Mouse (Mus musculus) left cerebral cortex, adult 18-20 months (tissue): ENCODE measurements around the gene Daw1. TPM values are rescaled to one million over a fixed set of nuclear protein-coding genes. Genes with fewer than 3 reads are reported as not detected.

Experiments used
- DNase-seq, 2 experiments: peaks; one replicate each; pipeline ENCODE4 v3.0.0; 2021 to 2022; ENCODE audit warnings: low spot score in 2 of 2, mixed read lengths in 1 of 2
- long read RNA-seq, 2 experiments: library from polyadenylated mRNA; stranded (forward); transcript quantifications; one replicate each; pipeline ENCODE4 v2.0.0; 2021
- total RNA-seq, 2 experiments: library from RNA; stranded (reverse); gene quantifications; 2 replicates each; pipeline ENCODE4 v1.2.3; 2021

Gene Daw1
- total RNA-seq = under 1 TPM; 0.26 to 0.28 TPM
- long read RNA-seq, experiment 1, partial matches to known transcripts = 0 of 1 reads
- long read RNA-seq, experiment 1, other reads (novel, unspliced or antisense) = 0 of 1 reads
- long read RNA-seq, experiment 2 = 0 reads

DNA sequence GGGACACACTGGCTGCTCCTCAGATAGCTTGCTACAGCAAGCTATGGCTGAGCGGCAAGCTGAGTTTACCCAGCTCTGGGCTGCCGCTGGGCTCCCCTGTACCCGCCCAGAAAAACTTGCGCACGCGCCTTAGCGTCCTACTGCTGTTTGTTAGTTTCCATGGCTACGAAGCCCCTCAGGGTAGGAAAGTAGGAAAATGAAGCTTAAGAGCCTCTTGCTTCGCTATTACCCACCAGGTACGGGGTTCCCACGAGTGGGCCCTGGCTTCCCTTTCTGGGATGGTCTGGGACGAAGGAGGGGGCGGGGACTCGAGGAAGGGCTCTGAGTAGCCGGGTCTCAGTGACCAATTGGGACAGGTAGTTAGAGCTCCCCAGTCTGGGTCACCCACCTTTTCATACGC is at the start of gene Daw1:
Daw1 (plus strand) TSS at position 150 of the 400 bp plus-strand sequence.
- DNase-seq = peak; percentile 54 to 66

DNA sequence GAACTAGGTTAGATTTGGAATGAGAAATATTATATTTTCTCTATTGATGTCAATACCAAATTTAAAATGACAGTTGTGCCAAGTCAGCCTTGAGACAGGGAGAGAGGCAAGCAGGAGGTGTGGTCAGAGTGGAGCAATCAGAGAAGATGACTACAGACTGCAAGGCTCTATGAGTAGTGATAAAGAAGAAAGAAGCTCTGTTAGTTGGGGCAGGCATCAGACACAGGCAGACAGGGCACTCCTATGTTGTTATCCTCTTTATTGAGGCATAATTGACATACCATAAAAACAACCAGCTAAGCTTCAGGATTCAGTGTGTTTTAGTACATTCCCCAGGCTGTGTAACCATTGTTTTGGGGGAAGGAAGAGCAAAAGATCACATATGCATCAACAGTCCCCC is 48.6 kb upstream of the Daw1 start:
- DNase-seq = no peak

DNA sequence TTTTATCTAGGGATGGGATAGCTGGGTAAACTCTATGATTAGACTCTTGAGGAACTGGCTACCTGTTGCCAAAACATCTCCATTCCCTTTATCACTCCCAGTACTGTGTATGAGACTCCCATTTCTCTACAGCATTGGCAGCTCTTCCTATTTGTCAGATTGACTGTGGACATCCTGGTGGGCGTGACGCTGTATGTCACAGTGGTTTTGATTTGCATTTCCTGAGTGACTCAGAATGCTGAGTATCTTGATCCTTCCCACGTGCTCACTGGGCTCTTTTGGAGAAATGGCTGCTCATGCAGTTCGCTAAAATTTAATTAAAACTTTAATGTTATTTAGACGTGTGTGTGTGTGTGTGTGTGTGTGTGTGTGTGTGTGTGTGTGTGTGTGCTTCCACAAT is 47.8 kb upstream of the Daw1 start:
- no peak for DNase-seq

DNA sequence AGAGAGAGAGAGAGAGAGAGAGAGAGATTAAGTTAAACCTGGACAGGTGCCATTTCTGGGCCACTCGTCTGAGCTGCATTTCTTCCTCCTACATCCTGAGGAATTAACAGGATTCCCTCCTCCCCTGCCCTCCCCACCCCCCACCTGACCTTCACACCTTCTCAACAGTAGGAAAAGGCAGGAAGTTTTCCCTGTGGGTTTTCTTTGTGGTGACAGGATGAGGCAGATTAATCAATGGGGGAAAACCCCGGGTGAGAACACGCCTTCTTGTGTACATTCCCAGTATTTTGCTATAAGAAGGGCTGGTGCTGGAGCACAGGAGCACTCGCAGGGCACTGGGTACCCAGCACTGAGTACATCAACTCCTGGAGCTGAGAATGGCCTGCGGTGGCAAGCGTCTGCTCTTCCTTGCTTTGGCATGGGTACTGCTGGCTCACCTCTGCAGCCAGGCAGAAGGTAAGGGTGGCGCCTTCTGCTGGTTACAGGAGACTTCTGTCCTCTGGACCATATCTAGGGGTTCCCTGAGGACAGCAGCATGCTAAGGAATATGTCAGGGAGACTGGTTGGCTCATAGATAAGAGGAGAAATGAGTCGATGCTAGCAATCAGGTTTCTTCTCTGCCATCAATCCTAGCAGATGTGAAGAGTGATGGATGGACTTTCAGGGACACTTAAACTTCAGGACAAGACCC is 43.0 kb upstream of the Daw1 start, which contains the start of gene Ccl20:
Ccl20 (plus strand) TSS at position 320 of the 691 bp plus-strand sequence.
- DNase-seq = no peak

DNA sequence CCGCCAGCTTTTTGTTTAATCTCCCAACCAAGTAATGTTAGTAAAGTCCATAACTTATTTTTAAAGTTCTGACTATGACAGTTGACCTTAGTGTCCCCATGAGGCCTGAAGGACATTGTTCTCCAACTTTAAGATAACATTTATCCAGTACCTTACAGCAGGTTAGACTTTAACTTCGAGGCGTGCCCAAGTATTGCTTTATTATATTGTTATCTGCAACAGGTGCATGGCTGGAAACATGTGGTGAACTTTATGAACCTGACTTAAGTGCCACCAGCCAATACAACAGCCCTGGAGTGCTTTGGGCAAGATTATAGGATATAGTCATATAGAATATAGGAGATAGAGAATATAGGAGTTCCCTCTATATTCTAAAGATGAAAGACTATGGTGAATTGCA is 42.3 kb upstream of the Daw1 start:
- DNase-seq = no peak

DNA sequence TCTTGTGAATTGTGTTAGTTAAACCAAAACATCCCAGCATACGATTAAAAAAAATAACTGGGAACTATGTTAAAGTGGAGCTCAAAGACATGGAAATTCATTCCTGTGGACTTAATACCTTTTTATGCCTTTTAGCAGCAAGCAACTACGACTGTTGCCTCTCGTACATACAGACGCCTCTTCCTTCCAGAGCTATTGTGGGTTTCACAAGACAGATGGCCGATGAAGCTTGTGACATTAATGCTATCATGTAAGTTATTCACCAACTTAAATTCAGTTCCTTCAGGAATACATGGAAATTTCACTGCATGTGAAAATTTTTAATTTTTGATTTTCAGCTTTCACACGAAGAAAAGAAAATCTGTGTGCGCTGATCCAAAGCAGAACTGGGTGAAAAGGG is 41.9 kb upstream of the Daw1 start:
- DNase-seq = peak; percentile 29 to 37

DNA sequence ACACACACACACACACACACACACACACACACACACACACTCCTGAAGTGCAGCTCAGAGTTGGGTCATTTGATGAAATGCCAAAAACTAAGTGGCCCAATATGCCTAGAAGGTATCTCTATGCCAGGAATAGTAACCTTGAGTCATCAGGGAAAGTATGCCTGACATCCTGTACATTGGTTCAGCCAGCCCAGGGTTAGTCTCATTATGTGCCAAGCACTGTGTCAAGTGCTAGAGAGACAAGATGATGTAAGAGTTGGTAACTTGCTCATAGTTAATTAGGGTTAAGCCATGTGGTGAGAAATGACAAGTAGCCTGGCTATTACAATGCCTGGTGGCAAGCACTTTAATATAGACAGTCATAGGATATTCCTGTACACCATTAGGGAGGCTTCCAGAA is 39.6 kb upstream of the Daw1 start:
- no peak for DNase-seq

DNA sequence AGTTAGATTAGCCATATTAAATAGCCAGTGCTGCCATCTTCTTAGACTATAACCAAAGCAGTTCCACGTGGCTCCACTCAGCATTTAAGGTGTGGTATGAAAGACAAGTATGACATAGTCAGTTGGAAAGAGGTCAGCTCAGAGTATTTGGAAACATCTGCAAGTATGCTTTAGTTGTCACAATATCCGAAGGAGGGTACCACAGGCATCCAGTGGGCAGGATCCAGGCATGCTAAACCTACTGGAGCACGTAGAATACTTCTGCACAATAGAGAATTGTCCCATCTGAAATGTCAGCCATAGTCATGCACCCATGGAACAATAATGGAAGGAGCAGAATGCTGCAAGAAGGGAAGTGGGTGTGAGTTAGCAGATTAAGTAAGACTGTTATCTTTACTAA is 39.2 kb upstream of the Daw1 start:
- DNase-seq = no peak

DNA sequence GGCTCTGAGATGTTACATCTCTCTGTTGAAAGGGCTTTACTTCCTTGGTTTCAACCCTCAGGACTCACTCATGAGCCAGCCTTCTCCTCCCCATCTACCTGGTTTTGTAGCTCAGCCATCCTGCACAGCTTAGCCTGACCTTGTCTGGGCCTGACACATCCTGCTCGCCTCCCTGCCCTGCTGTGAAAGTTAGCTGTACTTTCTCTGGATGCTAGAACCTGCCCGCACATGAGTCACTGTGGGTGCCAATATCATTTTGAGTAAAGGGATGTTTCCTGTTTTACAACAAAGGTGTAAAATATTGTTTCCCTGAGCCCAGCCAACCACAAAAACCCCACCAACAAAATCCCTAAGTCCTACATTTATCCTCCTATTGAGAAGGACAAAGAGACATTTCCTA is 36.4 kb upstream of the Daw1 start:
- no peak for DNase-seq

DNA sequence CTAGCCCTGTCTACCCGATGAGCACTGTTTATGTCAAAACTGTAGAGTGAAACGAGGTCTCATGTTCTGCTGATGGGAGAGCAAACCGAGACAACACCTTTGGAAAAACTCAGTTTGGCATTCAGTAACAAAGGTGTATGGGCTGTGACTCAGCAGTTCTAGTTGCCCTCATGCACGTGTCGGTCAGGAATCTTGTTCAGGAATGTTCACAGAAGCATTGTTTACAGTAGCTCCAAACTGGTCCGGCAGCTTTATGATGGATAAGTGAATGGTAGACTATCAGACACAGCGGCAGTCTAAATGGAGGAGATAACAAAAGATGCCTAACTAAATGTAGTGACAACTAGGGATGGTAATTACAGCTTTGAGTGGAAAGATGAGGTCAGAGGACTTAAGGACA is 23.7 kb upstream of the Daw1 start:
- DNase-seq = no peak

DNA sequence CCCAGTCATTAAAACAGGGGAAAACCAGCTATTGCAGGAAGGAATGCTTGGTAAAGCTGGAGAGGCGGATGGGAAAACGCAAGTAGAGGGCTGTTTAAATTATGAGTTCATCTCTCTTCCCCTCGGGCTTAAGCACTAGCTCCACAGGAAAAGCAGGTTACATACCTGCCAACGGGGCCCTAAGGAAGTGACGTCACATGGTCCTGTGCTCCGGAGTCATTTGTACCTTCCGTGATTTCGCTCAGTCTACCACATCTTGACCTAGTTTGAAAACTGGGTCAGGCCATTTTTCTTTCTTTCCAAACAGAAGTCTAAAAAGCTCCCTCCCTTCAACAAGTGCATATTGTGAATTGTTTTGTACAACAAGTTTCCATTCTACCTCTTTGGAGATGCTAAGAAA is 21.7 kb upstream of the Daw1 start:
- DNase-seq = no peak

DNA sequence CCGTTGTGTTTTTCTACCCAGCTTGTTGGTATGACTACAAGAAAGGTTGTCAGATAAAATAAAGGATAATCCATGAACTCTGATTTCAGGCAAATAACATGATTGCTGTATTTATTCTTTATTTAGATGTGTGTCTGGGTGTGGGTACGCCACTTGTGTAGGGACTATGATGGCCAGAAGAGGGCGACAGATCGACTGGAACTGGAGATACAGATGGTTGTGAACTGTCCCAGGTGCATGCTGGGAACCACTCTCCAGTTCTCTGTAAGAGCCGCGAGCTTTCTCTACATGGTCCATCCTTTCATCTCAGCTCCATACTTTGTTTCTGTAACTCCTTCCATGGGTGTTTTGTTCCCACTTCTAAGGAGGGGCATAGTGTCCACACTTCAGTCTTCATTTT is 20.8 kb upstream of the Daw1 start:
- no peak for DNase-seq

DNA sequence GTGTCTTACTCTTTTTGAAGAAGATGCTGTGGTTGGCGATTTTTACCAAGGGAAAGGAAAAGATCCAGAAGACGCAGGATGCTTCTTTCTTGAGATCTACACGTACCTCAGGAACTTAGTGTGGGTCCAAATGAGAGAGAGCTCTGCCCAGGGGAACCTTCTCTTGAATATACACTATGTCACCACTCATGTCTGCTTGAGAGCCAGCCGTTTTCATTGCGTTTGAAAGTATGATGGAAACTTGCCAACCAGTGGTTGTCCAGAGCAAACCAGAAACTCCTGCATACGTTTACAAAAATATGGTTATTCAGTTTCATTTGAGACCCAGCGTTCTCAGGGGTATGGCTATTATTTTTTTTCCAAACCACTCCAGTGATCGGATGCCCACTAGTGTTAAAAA is 18.0 kb upstream of the Daw1 start:
- DNase-seq = no peak

DNA sequence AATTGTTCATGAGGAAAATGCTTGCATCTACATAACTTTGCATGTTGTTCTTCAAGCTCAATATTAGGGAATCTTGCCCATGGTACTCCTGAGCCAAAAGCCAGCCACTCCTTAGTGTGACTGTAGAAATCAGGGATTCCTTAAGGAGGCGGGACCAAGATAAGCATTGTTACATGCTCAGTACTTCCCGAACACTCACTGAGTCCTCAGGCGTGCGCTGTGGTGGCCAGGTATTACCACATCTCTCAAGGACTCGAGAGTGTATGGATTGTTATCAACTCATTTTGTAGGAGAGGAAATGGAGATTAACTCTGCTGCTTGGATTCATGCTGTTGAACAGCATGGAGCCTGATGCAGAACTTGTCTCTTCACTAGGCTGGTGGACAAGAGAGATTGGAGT is 17.5 kb upstream of the Daw1 start:
- no peak for DNase-seq

DNA sequence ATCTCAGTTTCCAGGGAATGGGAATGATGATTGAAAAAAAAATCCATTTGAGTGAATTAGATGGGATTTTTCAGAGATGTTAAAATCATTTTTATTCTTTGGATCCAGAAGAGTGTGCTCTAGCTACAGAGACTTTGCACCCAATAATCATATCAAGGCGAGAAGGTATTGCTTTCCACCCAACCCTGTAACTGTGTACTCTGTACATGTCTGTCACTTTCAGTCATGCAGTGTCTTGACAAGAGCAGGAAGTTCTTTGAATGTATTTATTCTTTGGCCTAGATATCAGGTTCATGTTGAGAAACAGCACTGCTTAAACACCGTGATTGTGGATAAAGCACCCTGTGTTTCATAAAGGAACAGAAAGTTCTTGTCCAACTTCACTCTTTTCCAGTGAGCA is 13.0 kb upstream of the Daw1 start:
- DNase-seq = no peak

DNA sequence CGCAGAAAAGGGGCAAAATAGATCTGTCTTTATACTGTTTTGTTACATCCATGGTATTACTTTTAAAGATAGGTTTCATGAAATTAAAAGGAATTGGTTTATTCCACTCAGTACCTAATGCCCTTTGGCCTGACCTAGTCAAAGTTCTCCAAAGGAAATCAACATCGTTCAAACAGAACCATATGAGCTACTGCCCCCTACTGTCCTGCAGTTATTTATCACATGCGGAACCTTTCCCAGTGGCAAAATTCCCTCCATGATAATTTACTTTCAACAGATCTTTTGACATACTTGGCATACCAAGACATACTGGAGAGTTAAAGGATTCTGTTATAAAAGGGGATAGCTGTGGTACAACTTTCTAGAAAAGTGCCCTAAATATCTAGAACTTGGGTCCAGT is 9.3 kb upstream of the Daw1 start:
- DNase-seq = no peak

DNA sequence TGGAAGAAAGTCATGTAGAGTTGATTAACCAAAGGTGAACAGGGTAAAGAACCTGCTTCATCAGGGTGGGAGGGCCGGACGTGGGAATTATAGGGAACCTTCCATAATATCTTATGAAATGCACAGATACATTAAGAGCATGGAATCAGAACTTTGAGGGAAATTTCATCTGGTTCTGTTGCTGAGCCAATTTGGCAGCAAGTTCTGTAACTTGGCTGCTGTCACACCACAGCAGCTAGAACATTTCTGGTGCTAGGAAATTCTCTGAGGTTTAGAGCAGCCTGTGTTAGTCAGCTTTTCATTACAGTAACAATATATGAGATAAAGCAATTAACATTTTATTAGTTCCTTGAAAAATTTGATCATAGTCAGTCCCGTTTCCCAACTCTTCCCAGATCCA is 6.6 kb upstream of the Daw1 start:
- peak; percentile 36 to 44 for DNase-seq

DNA sequence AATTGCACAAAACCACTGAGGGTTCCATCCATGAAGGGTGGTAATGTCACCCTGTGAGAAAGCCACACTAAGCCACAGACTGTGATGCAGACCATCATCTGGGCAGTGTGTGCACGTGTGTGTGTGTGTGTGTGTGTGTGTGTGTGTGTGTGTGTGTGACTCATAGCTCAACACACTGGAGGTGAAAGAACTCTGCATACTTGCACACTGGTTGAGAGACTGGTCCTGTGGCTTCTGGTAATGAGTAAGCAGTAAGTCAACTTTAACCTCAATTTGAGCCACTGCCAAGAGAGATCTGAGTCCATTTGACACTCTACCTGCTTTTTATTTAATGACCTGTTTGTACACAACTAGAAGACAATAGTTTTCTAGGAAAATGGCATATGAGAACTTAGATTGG is 2.7 kb upstream of the Daw1 start:
- no peak for DNase-seq

DNA sequence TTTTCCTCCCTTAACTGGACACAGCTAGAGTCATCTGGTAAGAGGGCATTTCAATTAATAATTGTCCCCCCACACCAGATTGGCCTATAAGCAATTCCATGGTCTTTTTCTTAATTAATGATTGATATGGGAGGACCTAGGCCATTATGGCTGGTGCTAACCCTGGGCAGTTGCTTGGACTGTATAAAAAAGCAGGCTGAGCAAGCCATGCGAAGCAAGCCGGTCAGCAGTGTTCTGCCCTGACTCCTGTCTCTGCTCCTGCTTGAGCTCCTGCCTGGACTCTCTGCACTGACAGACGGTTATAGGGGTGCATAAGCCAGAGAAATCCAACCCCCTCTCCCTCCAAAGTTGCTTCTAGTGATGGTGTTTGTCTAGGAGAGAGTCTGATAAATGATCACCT is 2.1 kb downstream of the Daw1 start:
- no peak for DNase-seq

DNA sequence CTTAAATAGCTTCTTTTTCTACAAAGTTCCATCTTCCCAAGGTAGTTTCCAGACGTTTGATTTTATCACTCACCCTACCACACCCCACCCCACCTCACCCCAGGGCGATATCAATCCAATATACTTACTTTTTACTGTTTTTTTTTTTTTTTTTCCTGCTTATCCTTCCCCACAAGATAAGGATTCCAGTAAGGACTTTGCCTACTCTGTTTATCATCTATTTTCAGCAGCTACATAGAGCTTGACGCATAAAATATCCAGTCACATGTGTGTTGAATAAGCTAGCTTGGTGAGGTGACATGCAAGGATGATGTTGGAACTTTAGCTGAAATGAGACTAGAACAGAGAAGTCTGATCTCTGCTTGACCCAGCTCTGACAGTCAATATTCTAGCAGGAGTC is 4.5 kb downstream of the Daw1 start:
- no peak for DNase-seq

DNA sequence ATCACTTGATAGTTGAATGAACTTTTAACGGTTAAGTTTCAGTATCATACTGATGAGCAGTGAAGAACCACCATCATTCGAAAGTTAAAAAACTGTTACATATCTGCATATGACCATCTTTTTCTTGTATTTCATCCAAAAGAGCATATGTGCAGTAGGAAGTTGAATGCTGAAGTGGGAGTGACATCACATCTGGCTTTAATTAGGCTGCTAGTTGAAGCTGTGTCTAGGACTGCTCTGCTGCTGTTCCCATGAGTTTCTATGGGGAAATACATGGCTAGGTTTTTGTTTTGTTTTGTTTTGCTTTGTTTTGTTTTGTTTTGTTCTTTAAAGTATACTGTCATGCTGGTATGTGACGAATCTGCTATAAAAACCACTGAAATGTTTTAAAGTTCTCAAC is 9.6 kb downstream of the Daw1 start:
- DNase-seq = no peak

DNA sequence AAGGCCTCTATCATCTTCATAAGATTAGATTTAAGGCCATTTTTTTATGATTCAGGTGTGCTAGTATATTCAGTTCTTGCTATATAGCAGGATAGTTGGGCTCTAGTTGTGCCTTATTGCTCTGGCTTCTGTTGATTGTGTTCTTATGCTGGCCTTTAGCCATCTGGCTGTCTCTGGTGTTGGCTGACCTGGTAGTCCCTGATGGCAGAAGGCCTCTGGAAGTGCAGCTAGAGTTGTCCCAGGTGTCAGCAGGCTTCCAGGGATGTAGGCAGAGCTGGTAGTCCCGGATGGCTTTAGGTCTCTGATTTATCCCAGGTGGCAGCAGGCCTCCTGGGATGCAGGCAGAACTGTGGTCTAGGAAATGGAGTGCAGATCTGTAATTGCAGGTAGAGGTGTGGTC is 16.4 kb downstream of the Daw1 start:
- DNase-seq = no peak

DNA sequence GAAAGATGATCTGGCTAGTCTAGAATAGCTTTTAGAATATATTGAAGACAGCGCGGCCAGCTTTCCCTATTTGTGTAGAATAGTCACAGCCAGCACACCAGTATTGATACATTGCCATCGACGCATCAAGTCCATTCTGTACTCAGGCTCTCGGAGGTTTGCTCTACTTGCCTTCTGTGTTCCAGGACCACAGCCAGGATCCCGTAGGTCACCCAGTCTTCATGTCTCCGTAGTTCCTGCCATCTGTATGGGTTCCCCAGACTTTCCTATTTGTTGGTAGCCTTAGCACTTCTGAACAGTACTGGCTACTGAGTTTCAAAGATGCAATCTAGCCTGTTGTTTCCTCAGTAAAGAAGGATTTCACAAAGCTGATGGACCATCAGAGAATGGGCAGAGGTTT is 20.0 kb downstream of the Daw1 start:
- DNase-seq = no peak

DNA sequence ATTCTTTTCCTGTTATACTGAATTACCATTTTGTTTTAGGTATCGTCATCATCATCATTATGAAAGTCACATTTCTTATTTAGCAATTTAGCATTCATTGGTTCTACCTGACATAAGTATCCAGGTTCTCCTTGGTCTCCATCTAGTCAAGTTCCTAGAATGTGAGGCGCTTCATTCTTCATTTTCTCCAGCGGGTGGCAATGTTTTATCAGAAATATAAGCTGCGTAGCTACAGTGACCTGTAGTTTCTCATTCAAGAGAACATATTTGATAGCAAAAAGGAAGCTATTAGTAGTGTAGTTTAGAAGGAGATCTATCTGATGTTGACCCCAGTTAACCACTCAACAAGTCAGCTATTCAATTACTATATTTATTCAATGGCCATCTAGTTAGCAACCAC is 21.9 kb downstream of the Daw1 start:
- DNase-seq = no peak
